19 mouse cellular contexts compared by ENCODE assay signal in the genomic region with DNA sequence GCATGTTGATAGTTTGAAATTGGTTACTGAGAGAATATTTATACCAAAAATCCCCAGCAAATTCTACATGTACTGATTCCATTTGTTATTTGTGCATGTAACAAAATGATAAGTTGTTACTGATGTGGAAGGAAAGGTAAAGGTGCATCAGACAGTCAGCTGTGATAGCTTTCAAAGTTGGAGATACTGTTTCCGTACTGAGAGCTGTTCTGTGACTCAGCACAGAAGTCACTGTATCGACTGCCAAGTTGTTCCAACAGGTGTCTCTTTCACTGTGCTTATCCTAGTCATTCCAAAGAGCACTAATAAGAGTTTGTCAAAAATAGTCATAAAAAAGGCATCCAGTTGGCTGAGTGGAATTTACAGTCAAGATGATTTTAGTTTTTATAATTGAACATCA.
DNase-seq lines count a peak whose midpoint lies in the region; TF ChIP-seq lines count a peak whose summit lies in the region.
"Had no signal": no experiment of that assay in that cellular context is flagged by ENCODE, and none has a peak within 500 bp of the region (broad histone marks: within the 10 kb centered on the region; RNA-seq: fewer than 3 reads in every experiment).

No protein-coding gene starts in this region.

- H3K36me3 ChIP-seq in C2C12 (ENCODE audit: control insufficient read depth, insufficient read depth), result peaks cover 7% of the 10 kb centered on the region

- no peak for TF ChIP-seq CTCF in C2C12 (IDR thresholded peaks at IDR 0.05; ENCODE audit: control insufficient read depth, insufficient read depth, insufficient read length)
- TF ChIP-seq CTCF in brain, embryonic 14.5 days (IDR thresholded peaks at IDR 0.05; ENCODE audit: borderline replicate concordance, extremely low read depth, insufficient read depth, insufficient read length), result no peak

- no peak overlapping the region for H3ac ChIP-seq in C2C12 (ENCODE audit: control insufficient read depth, insufficient read length, low read depth)

- no peak for TF ChIP-seq POLR2A in brain, embryonic 14.5 days (IDR thresholded peaks at IDR 0.05; ENCODE audit: borderline replicate concordance, extremely low read depth, insufficient read depth, insufficient read length, poor library complexity, severe bottlenecking)

- peak; percentile 21 for DNase-seq in layer of hippocampus, adult 9-11 months
- DNase-seq in layer of hippocampus, postnatal 10 days (ENCODE audit: low spot score in 2 of 2), result no peak
- DNase-seq in 3T3-L1 (ENCODE audit: low read depth, low spot score), result peak; percentile 8
- peak; percentile 15 for DNase-seq in brain, embryonic 14.5 days (ENCODE audit: low read depth)
- no peak for DNase-seq in left cerebral cortex, adult 11 months (ENCODE audit: low spot score)
- DNase-seq in right cerebral cortex, postnatal 25 days, result no peak
- DNase-seq: adrenal gland, adult 2 months; adrenal gland, postnatal 25 days; B cell, adult 2 months; cerebellum, adult 11-12 months; cerebellum, adult 9-10 months; forebrain, postnatal 0 days; gastrocnemius, adult 2 months; gastrocnemius, postnatal 36 days; heart, adult 11 months; heart, postnatal 36 days had no signal

- no peak overlapping the region for H3K4me3 ChIP-seq in C2C12 (ENCODE audit: insufficient read depth, poor library complexity, severe bottlenecking)
- H3K4me3 ChIP-seq: embryonic facial prominence, embryonic 12.5 days; gastrocnemius, adult 2 months; heart, embryonic 13.5 days had no signal

- peaks cover 37% of the 10 kb centered on the region for H3K79me3 ChIP-seq in C2C12 (ENCODE audit: low read depth)

- H3K27me3 ChIP-seq in C2C12 (ENCODE audit: control insufficient read depth, insufficient read depth, insufficient read length), result no peaks in the 10 kb centered on the region
- H3K27me3 ChIP-seq: embryonic facial prominence, embryonic 12.5 days; heart, embryonic 13.5 days had no signal

- peaks cover 67% of the 10 kb centered on the region for H3K79me2 ChIP-seq in C2C12 (ENCODE audit: control insufficient read depth, insufficient read depth)

TF ChIP-seq in C2C12, 6 proteins besides CTCF, POLR2A, EP300 and RAD21:
- peak; percentile 18 for TF ChIP-seq MYOD1 (IDR thresholded peaks at IDR 0.05; ENCODE audit: control insufficient read depth, insufficient read length, low read depth)
- TF ChIP-seq CEBPB (IDR thresholded peaks at IDR 0.05; ENCODE audit: low read depth), result no peak
TF ChIP-seq in C2C12: peak in this region for 1.

Comparison
In these comparisons a context has a peak if more than half of its experiments do, and no peak if none do; other contexts are left out.
1. DNase-seq: peak in layer of hippocampus, adult 9-11 months (single experiment), 3T3-L1 (single experiment) and brain, embryonic 14.5 days (single experiment); none in layer of hippocampus, postnatal 10 days (0 of 2), left cerebral cortex, adult 11 months (single experiment) and right cerebral cortex, postnatal 25 days (single experiment).